In genomic region chr10:110192881-110193280, GRCm38 (mm10) we compare ENCODE assay signal across 14 mouse cellular contexts.
DNase-seq lines count a peak whose midpoint lies in the region; ATAC-seq lines count a peak whose summit lies in the region.
"Had no signal": no experiment of that assay in that cellular context is flagged by ENCODE, and none has a peak within 500 bp of the region (broad histone marks: within the 10 kb centered on the region; RNA-seq: fewer than 3 reads in every experiment).

No protein-coding gene starts in this region.

- H3K27ac ChIP-seq in forebrain, embryonic 16.5 days (ENCODE audit: low read length), result peak overlapping the region; percentile 89
- H3K27ac ChIP-seq in midbrain, embryonic 13.5 days, result peak overlapping the region; percentile 56
- no peak overlapping the region for H3K27ac ChIP-seq in heart, embryonic 11.5 days (ENCODE audit: low read depth, low read length)
- H3K27ac ChIP-seq: kidney, postnatal 0 days; liver, embryonic 13.5 days had no signal

- peaks cover 23% of the 10 kb centered on the region for H3K4me1 ChIP-seq in forebrain, embryonic 16.5 days (replicated peaks; ENCODE audit: control insufficient read depth, insufficient read depth, low read length)
- H3K4me1 ChIP-seq in midbrain, embryonic 13.5 days (replicated peaks), result peaks cover 22% of the 10 kb centered on the region
- no peaks in the 10 kb centered on the region for H3K4me1 ChIP-seq in heart, embryonic 11.5 days (ENCODE audit: control insufficient read depth, insufficient read depth, low read length)
- H3K4me1 ChIP-seq: liver, embryonic 13.5 days had no signal

- ATAC-seq in forebrain, embryonic 16.5 days, result peak; percentile 64
- peak; percentile 63 for ATAC-seq in midbrain, embryonic 13.5 days
- ATAC-seq in heart, embryonic 11.5 days (replicated peaks; ENCODE audit: insufficient number of reproducible peaks, low FRiP score, low TSS enrichment), result no peak
- ATAC-seq: Patski had no signal

- no peak overlapping the region for H3K4me3 ChIP-seq in forebrain, embryonic 16.5 days (replicated peaks; ENCODE audit: low read length)
- no peak overlapping the region for H3K4me3 ChIP-seq in midbrain, embryonic 13.5 days (replicated peaks)
- no peak overlapping the region for H3K4me3 ChIP-seq in heart, embryonic 11.5 days (ENCODE audit: low read depth, low read length)
- H3K4me3 ChIP-seq: erythroblast, embryonic 14.5 days; heart, embryonic 12.5 days; liver, embryonic 13.5 days had no signal

- DNase-seq in kidney, postnatal 10 days, result peak; percentile 8
- no peak for DNase-seq in kidney, adult 11 months
- DNase-seq in cerebellum, adult 11-12 months, result peak; percentile 43
- no peak for DNase-seq in urinary bladder, postnatal 14 days (ENCODE audit: low spot score)
- no peak for DNase-seq in right cerebral cortex, postnatal 25 days
- DNase-seq: B cell, adult 2 months; liver, embryonic 13.5 days had no signal

- H3K27me3 ChIP-seq in forebrain, embryonic 16.5 days (replicated peaks; ENCODE audit: control insufficient read depth, insufficient read depth, low read length), result no peaks in the 10 kb centered on the region
- H3K27me3 ChIP-seq in midbrain, embryonic 13.5 days, result no peaks in the 10 kb centered on the region
- no peaks in the 10 kb centered on the region for H3K27me3 ChIP-seq in heart, embryonic 11.5 days (ENCODE audit: control insufficient read depth, insufficient read depth, low read length)
- H3K27me3 ChIP-seq: heart, embryonic 12.5 days; liver, embryonic 13.5 days; Patski had no signal

- no peak overlapping the region for H3K9ac ChIP-seq in forebrain, embryonic 16.5 days (replicated peaks; ENCODE audit: low read depth, low read length)
- no peak overlapping the region for H3K9ac ChIP-seq in midbrain, embryonic 13.5 days (replicated peaks)
- no peak overlapping the region for H3K9ac ChIP-seq in heart, embryonic 11.5 days (ENCODE audit: low read depth, low read length)
- H3K9ac ChIP-seq: heart, embryonic 12.5 days; liver, embryonic 13.5 days had no signal

- peak overlapping the region; percentile 18 for H3K4me2 ChIP-seq in forebrain, embryonic 16.5 days (ENCODE audit: low read length)
- no peak overlapping the region for H3K4me2 ChIP-seq in midbrain, embryonic 13.5 days (replicated peaks)
- H3K4me2 ChIP-seq in heart, embryonic 11.5 days, result no peak overlapping the region
- H3K4me2 ChIP-seq: heart, embryonic 12.5 days; liver, embryonic 13.5 days had no signal

- WGBS in forebrain, embryonic 16.5 days, result 13% methylated on average over 4 of the region's 4 CpGs
- 33% methylated on average over 4 of the region's 4 CpGs for WGBS in midbrain, embryonic 13.5 days
- WGBS in heart, embryonic 11.5 days (ENCODE audit: insufficient replicate concordance), result 38% methylated on average over 4 of the region's 4 CpGs

- no peaks in the 10 kb centered on the region for H3K36me3 ChIP-seq in forebrain, embryonic 16.5 days (ENCODE audit: control insufficient read depth, insufficient read depth)
- H3K36me3 ChIP-seq in midbrain, embryonic 13.5 days, result no peaks in the 10 kb centered on the region
- H3K36me3 ChIP-seq in heart, embryonic 11.5 days (ENCODE audit: control insufficient read depth, insufficient read depth, low read length), result no peaks in the 10 kb centered on the region
- H3K36me3 ChIP-seq: heart, embryonic 12.5 days; liver, embryonic 13.5 days had no signal

- H3K9me3 ChIP-seq in forebrain, embryonic 16.5 days (ENCODE audit: control insufficient read depth, low read length), result no peaks in the 10 kb centered on the region
- H3K9me3 ChIP-seq in midbrain, embryonic 13.5 days, result no peaks in the 10 kb centered on the region
- H3K9me3 ChIP-seq in heart, embryonic 11.5 days (replicated peaks; ENCODE audit: control insufficient read depth, low read length), result no peaks in the 10 kb centered on the region
- H3K9me3 ChIP-seq: heart, embryonic 12.5 days; liver, embryonic 13.5 days had no signal

Comparison
In these comparisons a context has a peak if more than half of its experiments do, and no peak if none do; other contexts are left out.
1. DNase-seq: peak in kidney, postnatal 10 days (single experiment) and cerebellum, adult 11-12 months (single experiment); none in kidney, adult 11 months (single experiment), urinary bladder, postnatal 14 days (single experiment) and right cerebral cortex, postnatal 25 days (single experiment).